Mouse (Mus musculus): ENCODE measurements around the gene Exoc4.

Gene Exoc4

DNA sequence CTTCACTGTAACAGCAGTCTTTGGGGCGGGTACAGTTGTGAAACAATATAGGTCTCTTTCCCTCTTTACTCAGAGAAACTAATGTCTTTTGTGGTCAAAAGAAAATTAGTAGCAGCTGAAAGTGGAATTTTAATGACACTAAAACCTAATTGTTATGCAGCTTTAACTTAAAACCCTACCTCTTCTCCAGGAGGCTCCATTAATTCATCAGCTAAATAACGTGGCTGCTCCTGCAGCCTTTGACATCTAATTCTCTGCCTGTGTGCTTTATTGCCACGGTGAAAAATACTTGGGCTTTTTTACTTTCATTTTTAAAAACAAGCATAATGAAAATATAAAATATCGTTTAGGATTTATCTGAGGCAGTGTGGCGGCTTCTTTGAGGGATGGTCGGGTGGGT lies 764.6 kb downstream of the Exoc4 start:
- DNase-seq (ENCODE audit: low spot score in 2 of 2) = no peak

Data from cerebellum, postnatal 4 days (tissue).